Mouse (Mus musculus) activated CD4-positive, CD25-positive, alpha-beta regulatory T cell, adult 4 months (primary cell): ENCODE measurements around the gene Cog7. TPM values are rescaled to one million over a fixed set of nuclear protein-coding genes. Genes with fewer than 3 reads are reported as not detected.

Source experiments
- ATAC-seq: one replicate; pipeline ENCODE4 v1.8.0; 2017
- polyA plus RNA-seq, 2 experiments: library from polyadenylated mRNA; unstranded; fragments of 100-300 nt; shearing (Covaris generic); gene quantifications; one replicate each; pipeline ENCODE4 v1.2.1; 2017

Cog7 gene
- polyA plus RNA-seq, 2 experiments from 2014 or later: 8.3 to 10.3 TPM

DNA sequence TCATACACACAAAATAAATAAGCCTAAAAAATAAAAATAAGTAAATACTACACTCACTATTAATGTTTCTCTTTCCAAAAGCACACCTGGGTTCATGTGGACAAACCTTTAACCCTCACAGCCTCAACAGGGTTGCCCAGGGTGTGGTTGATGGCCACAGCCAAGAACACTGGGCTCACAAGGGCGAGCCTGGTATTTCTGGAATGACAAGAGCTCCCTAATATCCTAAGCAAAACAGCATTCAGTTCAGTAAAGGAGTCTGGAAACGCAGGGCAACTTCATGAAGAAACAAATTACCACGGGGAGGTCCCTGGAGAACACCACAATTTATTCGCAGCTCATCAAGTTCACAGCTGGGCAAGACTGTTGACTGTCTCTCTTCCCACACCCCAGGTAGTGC is 34.0 kb downstream of the Cog7 start:
- no peak for ATAC-seq

GRCm38 (mm10) chr7:121946196-121946595 is 35.3 kb downstream of the Cog7 start:
- no peak for ATAC-seq

- ATAC-seq: no peak
Observed at GRCm38 (mm10) chr7:121942371-121942770, 39.1 kb downstream of the Cog7 start.

GRCm38 (mm10) chr7:121941640-121942039 is 39.9 kb downstream of the Cog7 start:
- ATAC-seq: no peak

DNA sequence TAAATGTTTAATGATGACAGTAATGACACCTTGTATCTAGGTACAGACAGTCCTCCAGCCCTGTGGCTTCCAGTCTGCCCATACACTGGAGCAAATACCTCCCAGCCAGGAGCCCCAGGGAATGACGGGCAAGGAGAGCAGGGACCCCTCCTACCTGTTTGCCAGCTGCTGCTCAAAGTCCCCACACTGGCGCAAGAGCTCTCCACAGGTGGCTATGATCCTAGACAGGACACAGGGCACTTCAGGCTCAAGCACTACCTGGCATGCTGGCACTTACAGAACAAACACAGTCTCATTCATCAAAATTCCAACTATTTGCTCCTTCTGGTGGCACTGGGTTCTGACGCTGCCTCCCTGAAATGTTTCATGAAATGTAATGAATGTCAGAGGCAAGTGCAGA is 40.5 kb downstream of the Cog7 start:
- ATAC-seq: no peak

GRCm38 (mm10) chr7:121939729-121940128 is 41.8 kb downstream of the Cog7 start:
- no peak for ATAC-seq

GRCm38 (mm10) chr7:121939244-121939643 is 42.3 kb downstream of the Cog7 start:
- ATAC-seq: no peak

DNA sequence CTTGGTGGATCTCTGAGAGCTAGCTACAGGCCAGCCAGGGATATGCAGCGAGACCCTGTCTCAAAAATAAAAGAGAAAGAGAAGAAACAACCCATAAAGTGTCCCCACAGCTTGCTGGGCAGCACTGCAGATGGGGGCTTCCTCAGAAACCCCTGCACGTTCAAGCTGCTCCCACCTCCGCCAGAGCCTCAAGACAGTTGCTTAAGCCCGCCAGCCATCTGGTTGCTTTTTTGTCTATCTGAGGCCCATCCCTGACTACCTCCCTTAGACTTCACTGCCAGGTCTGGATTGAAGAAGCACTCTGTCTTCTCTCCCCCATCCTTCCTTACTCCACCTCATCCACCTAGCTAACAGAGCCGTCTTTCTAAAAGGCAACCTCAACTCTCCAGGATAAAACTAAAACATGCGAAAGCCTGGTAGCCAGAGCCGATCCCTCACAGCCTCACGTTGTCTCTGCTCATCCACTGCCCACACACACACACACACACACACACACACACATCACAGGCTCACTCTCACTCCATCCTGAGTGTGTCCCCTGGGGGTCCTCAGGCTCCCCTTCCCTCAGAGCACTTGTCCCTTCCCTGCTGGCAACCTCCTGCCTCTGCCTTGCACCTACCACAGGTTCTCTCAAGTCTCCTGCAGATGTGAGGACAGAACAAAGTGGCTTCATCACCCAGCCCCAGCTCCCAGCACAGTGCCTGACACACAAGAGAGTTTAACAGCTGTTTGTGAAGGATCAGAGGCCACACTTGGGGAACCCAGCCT is 43.2 kb downstream of the Cog7 start:
- no peak for ATAC-seq

DNA sequence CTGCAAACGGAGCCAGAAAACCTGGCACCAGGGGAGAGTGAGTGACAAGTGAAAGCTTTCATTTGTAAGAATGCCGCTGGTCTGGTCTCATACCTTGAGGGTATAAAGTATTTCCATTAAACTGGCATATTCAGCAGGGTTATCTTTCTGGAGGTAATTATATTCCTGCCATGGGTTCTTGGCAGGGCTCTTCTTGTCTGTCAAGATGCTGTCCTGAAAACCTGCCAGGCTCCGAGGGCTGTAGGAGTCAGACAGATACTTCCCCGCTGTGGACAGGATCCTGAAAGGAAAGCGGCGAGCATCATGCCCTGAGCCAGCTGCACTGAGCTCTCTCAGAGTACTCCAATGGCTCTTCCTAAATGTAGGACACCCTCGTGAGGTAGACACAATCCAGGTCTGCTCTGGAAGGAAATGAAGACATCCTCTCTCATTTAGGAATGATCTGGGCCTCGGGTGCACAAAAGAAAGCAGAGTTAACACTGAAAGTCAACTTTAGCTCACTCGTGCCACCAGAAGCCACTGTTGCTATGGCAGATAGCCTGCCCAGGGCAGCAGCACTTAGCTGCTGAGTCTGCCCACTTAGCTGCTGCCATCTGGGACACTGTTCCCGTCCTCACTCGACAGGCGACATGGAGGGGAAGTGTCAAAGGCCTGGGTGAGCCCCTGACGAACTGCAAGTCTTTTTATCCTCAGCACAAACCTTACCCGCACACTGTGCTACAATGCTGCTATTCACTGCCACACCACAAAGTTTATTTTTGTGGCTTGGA is 44.5 kb downstream of the Cog7 start:
- no peak for ATAC-seq

GRCm38 (mm10) chr7:121935906-121936794 is 45.4 kb downstream of the Cog7 start:
- no peak for ATAC-seq

GRCm38 (mm10) chr7:121934346-121934745 is 47.2 kb downstream of the Cog7 start:
- peak; percentile 91 for ATAC-seq

DNA sequence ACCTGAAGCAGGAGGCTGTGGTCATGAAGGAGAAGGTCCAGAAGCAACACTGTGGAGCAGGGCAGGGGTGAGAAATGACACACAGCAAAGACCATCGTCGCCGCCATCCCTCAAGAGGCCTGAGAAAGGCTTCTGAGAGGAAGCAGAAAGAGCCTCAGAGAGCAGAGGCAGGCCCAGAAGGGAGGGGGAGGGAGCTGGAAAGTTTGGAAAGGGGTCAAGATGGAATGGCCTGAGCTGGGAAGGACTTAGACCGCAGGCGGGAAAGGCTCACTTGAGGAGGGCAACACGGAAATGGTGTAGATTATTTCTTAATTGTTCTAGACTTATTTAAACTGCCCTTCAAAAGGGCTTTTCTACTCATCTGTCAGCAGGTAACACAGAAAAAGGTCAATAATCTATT is 47.8 kb downstream of the Cog7 start:
- no peak for ATAC-seq

DNA sequence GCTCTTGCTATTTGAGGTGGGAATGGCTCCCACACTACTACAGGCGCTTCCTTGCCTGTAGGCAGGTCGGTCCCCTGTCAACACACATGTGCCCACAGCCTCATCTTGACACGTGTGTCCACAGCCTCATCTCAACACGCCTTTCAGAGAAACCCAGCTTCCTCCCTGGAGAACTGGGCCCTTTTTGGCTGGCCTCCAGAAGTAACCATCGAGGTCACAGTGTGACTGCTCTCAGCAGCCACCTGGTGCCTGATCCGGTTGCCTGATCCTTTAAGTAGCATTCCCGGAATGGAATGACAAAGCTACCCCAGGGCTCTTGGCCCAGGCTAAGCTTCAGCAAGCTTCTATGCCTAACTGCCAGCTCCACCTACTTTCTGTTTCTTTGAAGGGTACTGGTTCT is 50.3 kb downstream of the Cog7 start:
- no peak for ATAC-seq

GRCm38 (mm10) chr7:121927882-121928281 is 53.6 kb downstream of the Cog7 start:
- ATAC-seq: no peak

DNA sequence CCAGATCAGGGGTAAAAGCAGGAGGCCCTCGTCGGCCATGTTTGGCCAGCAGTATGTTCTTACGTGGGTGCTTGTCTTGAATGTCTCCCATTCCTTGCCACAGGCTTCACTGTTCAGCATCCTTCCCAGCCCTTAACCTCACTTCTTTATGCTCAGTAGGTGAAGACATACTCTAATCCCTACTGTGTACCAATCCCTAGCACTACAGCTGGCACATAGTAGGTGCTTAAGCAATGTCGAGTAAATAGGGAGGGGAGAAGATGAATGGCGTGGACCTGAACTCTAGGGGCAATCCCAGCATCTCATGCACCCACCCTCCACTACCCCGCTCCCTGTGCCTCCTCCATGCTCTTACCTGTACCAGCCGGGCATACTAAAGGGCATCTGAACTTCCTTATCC is 57.1 kb downstream of the Cog7 start:
- no peak for ATAC-seq

GRCm38 (mm10) chr7:121913944-121914343 is 67.6 kb downstream of the Cog7 start:
- no peak for ATAC-seq

DNA sequence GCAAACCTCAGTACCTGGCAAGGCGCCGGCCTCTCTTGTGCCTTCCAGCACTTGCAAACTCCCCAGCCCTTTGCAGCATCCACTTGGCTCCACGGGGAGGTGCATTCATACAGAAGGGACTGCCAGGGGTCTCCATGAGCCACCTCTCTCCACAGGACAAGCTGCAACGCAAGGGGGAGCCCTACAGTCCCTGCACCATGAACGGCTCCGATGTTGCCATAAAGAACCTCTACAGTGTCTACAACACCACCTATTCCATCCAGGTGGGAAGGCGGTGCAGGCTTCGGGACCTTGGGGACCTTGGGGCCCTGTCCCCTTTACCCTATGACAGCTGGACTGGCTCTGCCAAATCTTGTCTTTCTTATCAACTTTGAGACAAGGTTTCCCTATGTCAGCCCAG is 69.3 kb downstream of the Cog7 start:
- no peak for ATAC-seq

- no peak for ATAC-seq
Observed at GRCm38 (mm10) chr7:121906879-121907278, 74.6 kb downstream of the Cog7 start.

GRCm38 (mm10) chr7:121902757-121903411 is 78.6 kb downstream of the Cog7 start:
- ATAC-seq: no peak

DNA sequence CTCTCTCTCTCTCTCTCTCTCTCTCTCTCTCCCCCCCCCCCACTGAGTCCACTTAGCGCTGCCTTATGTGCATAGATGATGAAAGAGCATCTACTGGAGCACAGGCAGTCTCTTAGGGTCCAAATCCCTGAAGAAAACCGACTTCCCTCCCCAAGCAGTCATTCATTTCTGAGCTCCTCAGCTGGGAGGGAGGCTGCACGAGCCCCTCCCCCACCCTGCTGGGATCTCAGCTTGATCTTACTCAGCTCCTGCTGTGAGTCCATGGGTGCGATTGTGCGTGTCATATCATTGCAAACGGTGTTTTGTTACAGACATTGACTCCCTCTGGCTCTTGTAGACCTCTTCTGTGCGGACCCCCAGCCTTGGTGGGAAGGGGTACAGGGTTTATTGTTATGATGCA is 81.6 kb downstream of the Cog7 start:
- ATAC-seq: no peak

- no peak for ATAC-seq
Observed at GRCm38 (mm10) chr7:121899311-121899710, 82.2 kb downstream of the Cog7 start.

GRCm38 (mm10) chr7:121896689-121897088 is 84.8 kb downstream of the Cog7 start:
- ATAC-seq: no peak
